ENCODE assay signal across 16 mouse cellular contexts in the genomic region with DNA sequence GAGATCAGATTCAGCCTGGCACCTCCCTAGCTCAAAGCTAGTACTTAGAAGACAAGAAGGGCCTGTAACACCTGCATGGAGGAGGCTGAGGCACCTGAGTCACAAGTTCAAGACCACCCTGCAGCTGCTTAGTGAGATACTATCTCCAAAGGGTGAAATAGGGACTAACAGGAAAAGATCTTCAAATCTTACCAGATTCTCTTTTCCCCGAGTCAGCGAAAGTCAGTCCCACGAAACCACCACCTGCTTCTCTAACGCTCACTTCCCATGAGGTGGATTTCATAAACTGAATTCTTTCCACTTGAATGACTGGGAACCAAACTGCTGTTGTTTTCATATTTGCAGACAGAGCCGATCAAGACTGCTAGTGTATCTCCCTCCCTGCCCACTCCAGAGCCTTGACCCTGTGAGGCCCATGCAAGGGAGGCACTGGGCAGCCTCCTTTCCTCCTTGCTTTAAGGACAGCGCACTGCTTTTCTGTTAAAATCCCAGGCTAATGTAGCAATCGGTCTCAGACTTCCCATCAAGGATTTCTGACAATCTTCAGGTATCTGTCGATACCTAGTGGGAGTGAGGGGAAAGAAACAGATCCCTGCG. TPM values are rescaled to one million over a fixed set of nuclear protein-coding genes. Genes with fewer than 3 reads are reported as not detected.
A peak's percentile ranks its signal among the peaks of the same experiment; 100 is the strongest.
DNase-seq lines count a peak whose midpoint lies in the region; ATAC-seq lines count a peak whose summit lies in the region.
"Had no signal": no experiment of that assay in that cellular context is flagged by ENCODE, and none has a peak within 500 bp of the region (broad histone marks: within the 10 kb centered on the region; RNA-seq: fewer than 3 reads in every experiment).

No protein-coding gene starts in this region.

- H3K9ac ChIP-seq in intestine, embryonic 16.5 days (ENCODE audit: low read depth, low read length), result 0 out of 2 replicates have a peak overlapping the region, but pooled peaks have one; percentile 25
- no peak overlapping the region for H3K9ac ChIP-seq in intestine, embryonic 15.5 days
- peak overlapping the region; percentile 99 for H3K9ac ChIP-seq in liver, embryonic 12.5 days
- H3K9ac ChIP-seq: forebrain, embryonic 13.5 days; hindbrain, embryonic 15.5 days; limb, embryonic 15.5 days; midbrain, embryonic 15.5 days had no signal

- no peaks in the 10 kb centered on the region for H3K27me3 ChIP-seq in intestine, embryonic 16.5 days (replicated peaks; ENCODE audit: control insufficient read depth, insufficient read depth, low read length)
- no peaks in the 10 kb centered on the region for H3K27me3 ChIP-seq in intestine, embryonic 15.5 days (replicated peaks)
- H3K27me3 ChIP-seq in liver, embryonic 12.5 days (replicated peaks), result no peaks in the 10 kb centered on the region
- H3K27me3 ChIP-seq: forebrain, embryonic 13.5 days; hindbrain, embryonic 15.5 days; limb, embryonic 15.5 days; midbrain, embryonic 15.5 days had no signal

- H3K4me1 ChIP-seq in intestine, embryonic 16.5 days (ENCODE audit: control insufficient read depth, insufficient read depth, low read length), result peaks cover 32% of the 10 kb centered on the region
- peaks cover 26% of the 10 kb centered on the region for H3K4me1 ChIP-seq in intestine, embryonic 15.5 days (replicated peaks)
- peaks cover 88% of the 10 kb centered on the region for H3K4me1 ChIP-seq in liver, embryonic 12.5 days

- H3K4me2 ChIP-seq in intestine, embryonic 16.5 days (ENCODE audit: low read depth, low read length), result no peak overlapping the region
- H3K4me2 ChIP-seq in intestine, embryonic 15.5 days (replicated peaks), result no peak overlapping the region
- peak overlapping the region; percentile 98 for H3K4me2 ChIP-seq in liver, embryonic 12.5 days
- H3K4me2 ChIP-seq: forebrain, embryonic 13.5 days; hindbrain, embryonic 15.5 days; limb, embryonic 15.5 days; midbrain, embryonic 15.5 days had no signal

- WGBS in intestine, embryonic 16.5 days, result 76% methylated on average over 9 of the region's 9 CpGs
- WGBS in intestine, embryonic 15.5 days, result 81% methylated on average over 9 of the region's 9 CpGs
- 62% methylated on average over 9 of the region's 9 CpGs for WGBS in liver, embryonic 12.5 days (ENCODE audit: insufficient replicate concordance)

- no peaks in the 10 kb centered on the region for H3K36me3 ChIP-seq in intestine, embryonic 16.5 days (ENCODE audit: control insufficient read depth, insufficient read depth, low read length)
- H3K36me3 ChIP-seq in intestine, embryonic 15.5 days, result no peaks in the 10 kb centered on the region
- peaks cover 34% of the 10 kb centered on the region for H3K36me3 ChIP-seq in liver, embryonic 12.5 days
- H3K36me3 ChIP-seq: hindbrain, embryonic 15.5 days; limb, embryonic 15.5 days; midbrain, embryonic 15.5 days had no signal

- no peak overlapping the region for H3K27ac ChIP-seq in intestine, embryonic 16.5 days (ENCODE audit: low read length)
- H3K27ac ChIP-seq in intestine, embryonic 15.5 days, result no peak overlapping the region
- H3K27ac ChIP-seq in liver, embryonic 12.5 days, result peak overlapping the region; percentile 99
- H3K27ac ChIP-seq: forebrain, embryonic 13.5 days; hindbrain, embryonic 15.5 days; limb, embryonic 15.5 days; midbrain, embryonic 15.5 days had no signal

- ATAC-seq in intestine, embryonic 16.5 days, result no peak
- no peak for ATAC-seq in intestine, embryonic 15.5 days
- no peak for ATAC-seq in liver, embryonic 12.5 days
- ATAC-seq: forebrain, embryonic 13.5 days; midbrain, embryonic 15.5 days had no signal

- H3K9me3 ChIP-seq in intestine, embryonic 16.5 days (ENCODE audit: control insufficient read depth, low read length), result no peaks in the 10 kb centered on the region
- H3K9me3 ChIP-seq in intestine, embryonic 15.5 days, result no peaks in the 10 kb centered on the region
- H3K9me3 ChIP-seq in liver, embryonic 12.5 days (replicated peaks), result no peaks in the 10 kb centered on the region
- H3K9me3 ChIP-seq: forebrain, embryonic 13.5 days; hindbrain, embryonic 15.5 days; limb, embryonic 15.5 days; midbrain, embryonic 15.5 days had no signal

- H3K4me3 ChIP-seq in intestine, embryonic 16.5 days (ENCODE audit: low read length), result no peak overlapping the region
- no peak overlapping the region for H3K4me3 ChIP-seq in intestine, embryonic 15.5 days (replicated peaks)
- H3K4me3 ChIP-seq in liver, embryonic 12.5 days, result peak overlapping the region; percentile 20
- H3K4me3 ChIP-seq: forebrain, embryonic 13.5 days; hindbrain, embryonic 15.5 days; limb, embryonic 15.5 days; midbrain, embryonic 15.5 days had no signal

- DNase-seq in thymus, postnatal 14 days, result peak; percentile 30
- DNase-seq in thymus, postnatal 36 days, result no peak
- DNase-seq in layer of hippocampus, adult 8-10 months (ENCODE audit: low spot score in 2 of 2), result no peak
- no peak for DNase-seq in B cell, adult 2 months
- DNase-seq: cerebellum, adult 8-10 months; right cerebral cortex, adult 18-20 months had no signal

RNA-seq across cellular contexts. Expression of gene Gm5475, which starts 4.0 kb away (rescaled TPM):
- polyA plus RNA-seq in intestine, embryonic 16.5 days (2015; fragmentation: Nextera tagmentation; extraction: Ambion mirVana), result 0.11 and 0.18 TPM in 2 replicates
- polyA plus RNA-seq in intestine, embryonic 15.5 days (2015; fragmentation: Nextera tagmentation; extraction: Ambion mirVana), result 0.13 and 0.19 TPM in 2 replicates
- 0.06 and 0.08 TPM in 2 replicates for polyA plus RNA-seq in liver, embryonic 12.5 days (2016; fragmentation: Nextera tagmentation; extraction: Ambion mirVana)
- total RNA-seq in layer of hippocampus, adult 8-10 months (2022), result not detected
- polyA plus RNA-seq: forebrain, embryonic 13.5 days had no signal

RNA-seq across cellular contexts. Expression of gene Slc11a2, which starts 6.9 kb away (rescaled TPM):
- 40.7 and 47.2 TPM in 2 replicates for polyA plus RNA-seq in intestine, embryonic 16.5 days (2015; fragmentation: Nextera tagmentation; extraction: Ambion mirVana)
- 29.8 and 29.9 TPM in 2 replicates for polyA plus RNA-seq in intestine, embryonic 15.5 days (2015; fragmentation: Nextera tagmentation; extraction: Ambion mirVana)
- 56.5 and 59.7 TPM in 2 replicates for polyA plus RNA-seq in liver, embryonic 12.5 days (2016; fragmentation: Nextera tagmentation; extraction: Ambion mirVana)
- 10 to 100 TPM; 54.1 to 68.5 (median 60.4) TPM for total RNA-seq in layer of hippocampus, adult 8-10 months (2022)

RNA-seq across cellular contexts. Expression of gene Letmd1, which starts 50.9 kb away (rescaled TPM):
- 31.3 and 33.7 TPM in 2 replicates for polyA plus RNA-seq in intestine, embryonic 16.5 days (2015; fragmentation: Nextera tagmentation; extraction: Ambion mirVana)
- 31.2 and 32.9 TPM in 2 replicates for polyA plus RNA-seq in intestine, embryonic 15.5 days (2015; fragmentation: Nextera tagmentation; extraction: Ambion mirVana)
- polyA plus RNA-seq in liver, embryonic 12.5 days (2016; fragmentation: Nextera tagmentation; extraction: Ambion mirVana), result 18.5 and 20.0 TPM in 2 replicates
- total RNA-seq in layer of hippocampus, adult 8-10 months (2022), result 10 to 100 TPM; 57.2 to 67.6 (median 62.7) TPM

RNA-seq across cellular contexts. Expression of gene Higd1c, which starts 53.6 kb away (rescaled TPM):
- not detected in 2 replicates for polyA plus RNA-seq in intestine, embryonic 16.5 days (2015; fragmentation: Nextera tagmentation; extraction: Ambion mirVana)
- polyA plus RNA-seq in intestine, embryonic 15.5 days (2015; fragmentation: Nextera tagmentation; extraction: Ambion mirVana), result 0.40 TPM in 1 of 2 replicates, not detected in the other
- polyA plus RNA-seq in liver, embryonic 12.5 days (2016; fragmentation: Nextera tagmentation; extraction: Ambion mirVana), result not detected in 2 replicates
- not detected for total RNA-seq in layer of hippocampus, adult 8-10 months (2022)
- total RNA-seq: gastrocnemius, adult 18-20 months; left cerebral cortex, adult 8-10 months had no signal
- polyA plus RNA-seq: forebrain, embryonic 13.5 days; limb, embryonic 15.5 days; midbrain, embryonic 15.5 days; neural tube, embryonic 11.5 days had no signal
